Mouse (Mus musculus): ENCODE results near the gene Rasa2. TPM values are rescaled to one million over a fixed set of nuclear protein-coding genes. Genes with fewer than 3 reads are reported as not detected.
"Not testable (repeated sequence)": the region's sequence is repeated elsewhere in the genome, so short reads cannot be mapped to it uniquely, and the experiment has no call there.

Rasa2 gene
- polyA plus RNA-seq, 1 experiment from 2014 or later: 20.2 TPM

DNA sequence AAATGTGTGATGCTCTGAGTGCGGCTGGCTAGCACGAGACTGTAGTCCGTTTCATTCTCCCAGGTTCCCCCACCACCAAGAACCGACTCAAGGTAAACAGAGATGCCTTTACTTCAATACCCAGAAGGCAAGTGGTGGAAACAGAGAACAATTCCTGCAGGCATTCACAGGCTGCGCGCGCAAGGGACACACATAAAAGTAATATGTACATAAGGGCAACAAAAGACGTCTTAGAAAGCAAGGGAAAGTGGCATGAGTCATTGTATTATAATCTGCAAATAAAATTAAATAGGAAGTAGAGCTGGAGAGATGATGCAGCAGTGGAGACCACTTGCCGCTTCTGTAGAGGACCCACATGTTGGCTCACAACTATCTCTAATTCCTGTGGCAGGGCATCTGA, 58.7 kb downstream of the Rasa2 start:
- peaks cover 8% of the 10 kb centered on the region for H3K36me3 ChIP-seq
- H3K27me3 ChIP-seq: no peaks in the 10 kb centered on the region
- H3K27ac ChIP-seq: no peak overlapping the region
- no peak overlapping the region for H3K4me2 ChIP-seq (replicated peaks)
- H3K4me1 ChIP-seq: no peaks in the 10 kb centered on the region
- no peak for ATAC-seq (ENCODE audit: low FRiP score)
- no peaks in the 10 kb centered on the region for H3K9me3 ChIP-seq (replicated peaks)
- no peak overlapping the region for H3K9ac ChIP-seq
- no peak overlapping the region for H3K4me3 ChIP-seq
- WGBS: 87% methylated on average over 9 of the region's 9 CpGs

DNA sequence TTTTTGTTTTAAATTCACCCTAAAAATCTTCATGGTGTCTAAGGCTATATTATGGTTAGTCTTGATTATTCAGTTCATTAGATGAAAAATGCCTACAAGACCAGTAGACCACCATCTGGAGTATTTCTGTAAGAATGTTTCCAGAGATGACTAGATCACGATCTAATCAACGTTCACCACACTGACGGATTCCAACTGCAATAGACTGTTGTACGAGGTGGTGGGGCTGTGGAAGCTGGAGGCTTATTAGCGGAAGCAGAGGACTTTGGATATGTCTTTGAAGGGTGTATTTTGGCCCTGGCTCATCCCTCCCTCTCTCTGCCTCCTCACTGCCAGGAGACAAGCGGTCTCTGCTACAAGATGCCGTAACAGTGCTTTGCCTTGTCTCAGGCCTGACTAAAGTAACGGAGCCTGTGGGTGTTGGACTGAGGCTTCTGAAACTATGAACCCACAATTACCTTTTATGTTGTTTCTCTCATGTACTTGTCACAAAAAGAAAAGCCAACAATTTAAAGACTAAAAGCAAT, 64.9 kb downstream of the Rasa2 start:
- no peaks in the 10 kb centered on the region for H3K4me1 ChIP-seq
- no peaks in the 10 kb centered on the region for H3K27me3 ChIP-seq
- no peak overlapping the region for H3K9ac ChIP-seq
- no peak for ATAC-seq (ENCODE audit: low FRiP score)
- no peak overlapping the region for H3K27ac ChIP-seq
- peaks cover 21% of the 10 kb centered on the region for H3K36me3 ChIP-seq
- no peak overlapping the region for H3K4me2 ChIP-seq (replicated peaks)
- no peaks in the 10 kb centered on the region for H3K9me3 ChIP-seq (replicated peaks)
- H3K4me3 ChIP-seq: no peak overlapping the region
- 87% methylated on average over 8 of the region's 8 CpGs for WGBS

GRCm38 (mm10) chr9:96563501-96563900, 67.9 kb downstream of the Rasa2 start:
- WGBS: 98% methylated on average over 4 of the region's 4 CpGs
- no peak overlapping the region for H3K9ac ChIP-seq
- peaks cover 31% of the 10 kb centered on the region for H3K36me3 ChIP-seq
- ATAC-seq (ENCODE audit: low FRiP score): no peak
- no peaks in the 10 kb centered on the region for H3K27me3 ChIP-seq
- H3K4me2 ChIP-seq (replicated peaks): no peak overlapping the region
- H3K4me1 ChIP-seq: no peaks in the 10 kb centered on the region
- H3K9me3 ChIP-seq (replicated peaks): no peaks in the 10 kb centered on the region
- no peak overlapping the region for H3K4me3 ChIP-seq
- H3K27ac ChIP-seq: no peak overlapping the region

DNA sequence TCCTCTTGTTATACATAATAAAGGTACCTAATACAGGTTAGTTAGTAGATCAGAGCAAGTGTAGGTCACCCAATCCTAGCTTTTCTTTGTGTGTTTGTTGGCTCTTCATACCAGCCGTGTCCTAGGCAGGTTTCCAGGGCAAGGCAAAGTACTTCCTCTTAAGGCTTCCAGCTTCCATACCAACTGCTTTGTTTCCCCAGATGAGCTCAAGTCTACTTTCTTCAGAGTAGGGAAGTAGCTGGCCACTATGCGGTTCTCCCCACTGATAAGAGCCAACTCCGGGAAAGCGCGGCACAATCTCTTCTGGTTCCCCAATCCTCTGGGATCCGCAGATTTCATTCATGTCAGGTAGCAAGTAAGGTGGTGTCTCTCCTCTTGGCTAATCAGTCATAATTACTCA, 72.3 kb downstream of the Rasa2 start:
- H3K9ac ChIP-seq: no peak overlapping the region
- ATAC-seq (ENCODE audit: low FRiP score): no peak
- no peak overlapping the region for H3K4me3 ChIP-seq
- H3K4me1 ChIP-seq: no peaks in the 10 kb centered on the region
- H3K27ac ChIP-seq: no peak overlapping the region
- no peak overlapping the region for H3K4me2 ChIP-seq (replicated peaks)
- peaks cover 25% of the 10 kb centered on the region for H3K36me3 ChIP-seq
- no peaks in the 10 kb centered on the region for H3K27me3 ChIP-seq
- WGBS: 94% methylated on average over 6 of the region's 6 CpGs
- no peaks in the 10 kb centered on the region for H3K9me3 ChIP-seq (replicated peaks)

GRCm38 (mm10) chr9:96558594-96558993, 72.8 kb downstream of the Rasa2 start:
- H3K27ac ChIP-seq: no peak overlapping the region
- 90% methylated on average over 1 of the region's 1 CpGs for WGBS
- no peaks in the 10 kb centered on the region for H3K27me3 ChIP-seq
- H3K36me3 ChIP-seq: peaks cover 20% of the 10 kb centered on the region
- H3K9me3 ChIP-seq (replicated peaks): no peaks in the 10 kb centered on the region
- no peaks in the 10 kb centered on the region for H3K4me1 ChIP-seq
- ATAC-seq (ENCODE audit: low FRiP score): no peak
- no peak overlapping the region for H3K4me3 ChIP-seq
- no peak overlapping the region for H3K4me2 ChIP-seq (replicated peaks)
- H3K9ac ChIP-seq: no peak overlapping the region

GRCm38 (mm10) chr9:96554095-96554494, 77.3 kb downstream of the Rasa2 start:
- Histone ChIP-seq H3K27me3 (no peaks in the 10 kb centered on the region), H3K4me1 (no peaks in the 10 kb centered on the region), H3K9me3 (replicated peaks) (no peaks in the 10 kb centered on the region), H3K4me3 (no peak overlapping the region), H3K27ac (no peak overlapping the region), H3K36me3 (peaks cover 20% of the 10 kb centered on the region), H3K9ac (no peak overlapping the region), H3K4me2 (replicated peaks) (no peak overlapping the region)
- no peak for ATAC-seq (ENCODE audit: low FRiP score)
- WGBS: 87% methylated on average over 1 of the region's 1 CpGs

GRCm38 (mm10) chr9:96545410-96545809, 86.0 kb downstream of the Rasa2 start:
- Histone ChIP-seq H3K4me3 (no peak overlapping the region), H3K27ac (no peak overlapping the region), H3K9me3 (replicated peaks) (no peaks in the 10 kb centered on the region), H3K9ac (no peak overlapping the region), H3K36me3 (peaks cover 21% of the 10 kb centered on the region), H3K4me2 (replicated peaks) (no peak overlapping the region), H3K4me1 (no peaks in the 10 kb centered on the region), H3K27me3 (no peaks in the 10 kb centered on the region)
- no peak for ATAC-seq (ENCODE audit: low FRiP score)
- WGBS: 93% methylated on average over 13 of the region's 13 CpGs

DNA sequence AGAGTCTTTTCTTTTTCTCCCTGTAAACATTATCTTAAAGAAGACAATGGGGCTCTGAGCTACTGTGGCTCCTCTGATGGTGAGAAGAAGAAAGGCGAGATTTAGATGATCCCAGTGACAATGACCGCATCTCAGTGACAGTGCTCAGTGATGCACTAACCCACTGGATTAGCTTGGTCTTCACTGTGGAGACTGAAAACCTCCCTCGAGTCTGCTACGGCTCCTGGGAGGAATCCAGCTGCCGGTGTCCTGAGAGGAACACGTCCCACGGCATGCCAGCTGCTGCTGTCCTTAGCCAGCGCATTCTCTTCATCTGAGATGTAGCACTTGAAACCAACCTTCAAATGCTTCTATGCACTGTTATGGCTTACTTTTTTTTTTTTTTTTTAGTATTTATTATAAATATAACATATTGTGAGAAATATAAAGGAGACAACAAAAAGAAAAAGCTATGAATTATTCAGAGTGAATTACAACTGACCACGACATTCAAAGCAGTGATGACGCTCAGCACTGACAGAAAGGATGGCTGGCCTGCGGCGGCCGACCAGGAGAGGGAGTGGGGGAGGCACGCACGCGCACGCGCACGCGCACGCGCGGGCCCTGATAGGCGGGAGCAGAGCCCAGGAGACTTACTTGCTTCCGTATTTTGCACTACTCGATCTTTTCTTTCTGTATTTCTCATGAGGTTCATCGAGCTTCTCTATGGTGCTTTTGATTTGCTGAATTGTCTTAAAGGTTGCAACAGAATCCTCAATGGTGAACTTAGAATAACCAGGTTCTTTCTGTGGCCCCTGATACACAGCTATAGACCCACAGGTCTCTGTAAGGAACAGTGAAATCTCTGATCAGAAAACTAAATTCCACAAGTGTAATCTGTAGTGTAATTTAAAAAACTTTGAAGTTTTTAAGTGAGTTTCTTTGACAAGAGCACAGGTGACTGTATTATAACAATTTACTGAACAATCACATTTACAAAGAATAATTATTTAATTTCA, 87.5 kb downstream of the Rasa2 start:
- Histone ChIP-seq H3K4me1 (no peaks in the 10 kb centered on the region), H3K9ac (no peak overlapping the region), H3K36me3 (peaks cover 21% of the 10 kb centered on the region), H3K27ac (peak overlapping the region; percentile 62; the same call in 1 of the 2 replicates), H3K27me3 (no peaks in the 10 kb centered on the region), H3K9me3 (replicated peaks) (no peaks in the 10 kb centered on the region), H3K4me3 (peak overlapping the region; percentile 11), H3K4me2 (replicated peaks) (peak overlapping the region; percentile 41)
- WGBS: 31% methylated on average over 27 of the region's 27 CpGs
- ATAC-seq (ENCODE audit: low FRiP score): peak; percentile 89

DNA sequence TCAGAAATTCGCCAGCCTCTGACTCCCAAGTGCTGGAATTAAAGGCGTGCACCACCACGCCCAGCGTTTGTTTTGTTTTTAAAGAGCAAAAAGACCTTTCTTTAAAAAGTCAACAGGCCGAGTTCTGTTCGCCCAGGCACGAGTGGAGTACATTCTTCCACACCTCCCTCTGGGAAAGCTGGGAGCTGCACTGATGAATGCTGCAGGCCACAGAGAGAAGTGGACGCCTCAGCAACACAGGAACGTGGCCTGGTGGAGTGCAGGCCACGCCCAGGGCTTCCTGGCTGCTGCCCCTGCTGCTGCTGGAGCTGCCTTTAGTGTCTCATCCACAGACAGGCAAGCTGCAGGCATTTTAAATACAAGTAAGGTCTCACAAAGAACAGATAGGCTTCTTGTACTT, 92.5 kb downstream of the Rasa2 start:
- no peak overlapping the region for H3K4me3 ChIP-seq
- no peaks in the 10 kb centered on the region for H3K27me3 ChIP-seq
- no peak overlapping the region for H3K4me2 ChIP-seq (replicated peaks)
- no peak overlapping the region for H3K27ac ChIP-seq
- no peak for ATAC-seq (ENCODE audit: low FRiP score)
- no peaks in the 10 kb centered on the region for H3K9me3 ChIP-seq (replicated peaks)
- peaks cover 7% of the 10 kb centered on the region; the same call in 1 of the 2 replicates for H3K36me3 ChIP-seq
- H3K9ac ChIP-seq: no peak overlapping the region
- WGBS: 55% methylated on average over 10 of the region's 10 CpGs
- peaks cover 10% of the 10 kb centered on the region for H3K4me1 ChIP-seq

DNA sequence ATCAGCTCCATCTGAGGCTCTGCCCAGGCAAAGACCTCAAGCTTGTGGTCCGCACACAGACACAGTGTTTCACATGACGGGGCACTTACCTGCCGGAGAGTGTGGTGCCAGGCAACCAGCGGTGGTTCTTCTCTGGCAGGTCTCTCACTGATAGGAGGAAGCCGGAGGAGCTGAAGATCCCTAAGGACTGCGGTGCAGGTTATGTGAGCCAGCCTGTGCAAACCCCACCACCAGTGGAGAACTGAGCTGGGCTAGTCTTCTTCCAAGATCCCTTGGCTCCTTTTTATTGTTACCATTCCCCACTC, 93.8 kb downstream of the Rasa2 start:
- peaks cover 10% of the 10 kb centered on the region for H3K4me1 ChIP-seq
- no peak overlapping the region for H3K9ac ChIP-seq
- no peak overlapping the region for H3K27ac ChIP-seq
- no peaks in the 10 kb centered on the region for H3K27me3 ChIP-seq
- H3K36me3 ChIP-seq: peaks cover 7% of the 10 kb centered on the region; the same call in 1 of the 2 replicates
- H3K4me2 ChIP-seq (replicated peaks): peak overlapping the region; percentile 59
- H3K9me3 ChIP-seq (replicated peaks): no peaks in the 10 kb centered on the region
- H3K4me3 ChIP-seq: no peak overlapping the region
- WGBS: 93% methylated on average over 6 of the region's 6 CpGs
- 0 out of 2 replicates have a peak, but pooled peaks have one; percentile 11 for ATAC-seq (ENCODE audit: low FRiP score)

- peak overlapping the region; percentile 35 for H3K4me3 ChIP-seq
- H3K4me2 ChIP-seq (replicated peaks): peak overlapping the region; percentile 59
- peak overlapping the region; percentile 57 for H3K9ac ChIP-seq
- H3K27ac ChIP-seq: no peak overlapping the region
- no peaks in the 10 kb centered on the region for H3K9me3 ChIP-seq (replicated peaks)
- peaks cover 10% of the 10 kb centered on the region for H3K4me1 ChIP-seq
- WGBS: 27% methylated on average over 37 of the region's 37 CpGs
- ATAC-seq (ENCODE audit: low FRiP score): 0 out of 2 replicates have a peak, but pooled peaks have one; percentile 50
- H3K36me3 ChIP-seq: peaks cover 7% of the 10 kb centered on the region; the same call in 1 of the 2 replicates
- H3K27me3 ChIP-seq: no peaks in the 10 kb centered on the region
Measured at GRCm38 (mm10) chr9:96536895-96537614, 94.4 kb downstream of the Rasa2 start.

DNA sequence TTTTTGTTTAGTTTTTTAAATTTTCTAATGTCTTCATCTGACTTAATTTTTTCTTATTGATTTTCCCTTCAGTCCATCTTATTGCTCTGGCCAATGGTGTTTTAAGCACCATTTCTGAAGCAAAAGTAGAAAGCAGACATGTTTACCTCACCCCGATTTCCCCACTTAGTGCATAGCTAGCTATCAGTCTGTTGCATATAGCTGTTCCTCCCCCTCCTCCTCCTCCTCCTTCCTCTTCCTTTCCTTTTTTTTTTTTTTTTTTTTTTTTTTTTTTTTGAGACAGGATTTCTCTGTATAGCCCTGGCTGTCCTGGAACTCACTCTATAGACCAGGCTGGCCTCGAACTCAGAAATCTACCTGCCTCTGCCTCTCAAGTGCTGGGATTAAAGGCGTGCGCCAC, 95.3 kb downstream of the Rasa2 start:
- H3K9ac ChIP-seq; ATAC-seq (ENCODE audit: low FRiP score); H3K27ac ChIP-seq; H3K4me3 ChIP-seq; H3K36me3 ChIP-seq; H3K9me3 ChIP-seq (replicated peaks); H3K27me3 ChIP-seq; H3K4me2 ChIP-seq (replicated peaks): not testable (repeated sequence)
- peaks cover 10% of the 10 kb centered on the region for H3K4me1 ChIP-seq
- WGBS: 90% methylated on average over 4 of the region's 4 CpGs

Measured in hindbrain, embryonic 12.5 days (tissue).